ENCODE assay signal across 28 mouse cellular contexts in genomic region chr6:17385531-17385930, GRCm38 (mm10).
DNase-seq lines count a peak whose midpoint lies in the region; ATAC-seq and TF ChIP-seq lines count a peak whose summit lies in the region.
"Had no signal": no experiment of that assay in that cellular context is flagged by ENCODE, and none has a peak within 500 bp of the region (broad histone marks: within the 10 kb centered on the region; RNA-seq: fewer than 3 reads in every experiment).

No protein-coding gene starts in this region.

- no peaks in the 10 kb centered on the region for H3K79me3 ChIP-seq in C2C12 (ENCODE audit: low read depth)

- no peak for DNase-seq in kidney, postnatal 36 days
- no peak for DNase-seq in layer of hippocampus, adult 11-12 months (ENCODE audit: low spot score)
- DNase-seq: adrenal gland, adult 8-10 months; adrenal gland, postnatal 25 days; cerebellum, adult 18-20 months; cerebellum, adult 9-10 months; cerebellum, postnatal 14 days; gastrocnemius, postnatal 10 days; gastrocnemius, postnatal 36 days; heart, adult 11 months; heart, postnatal 10 days; heart, postnatal 36 days had no signal

- H3K4me1 ChIP-seq in intestine, embryonic 16.5 days (ENCODE audit: control insufficient read depth, insufficient read depth, low read length) = no peaks in the 10 kb centered on the region
- H3K4me1 ChIP-seq: embryonic facial prominence, embryonic 12.5 days; embryonic facial prominence, embryonic 15.5 days; forebrain, embryonic 12.5 days; forebrain, embryonic 15.5 days; heart, embryonic 12.5 days; heart, embryonic 15.5 days had no signal

- H3ac ChIP-seq in C2C12 (ENCODE audit: control insufficient read depth, insufficient read length, low read depth) = no peak overlapping the region

- no peak overlapping the region for H3K4me3 ChIP-seq in C2C12 (ENCODE audit: insufficient read depth, poor library complexity, severe bottlenecking)
- no peak overlapping the region for H3K4me3 ChIP-seq in intestine, embryonic 16.5 days (ENCODE audit: low read length)
- H3K4me3 ChIP-seq: embryonic facial prominence, embryonic 12.5 days; embryonic facial prominence, embryonic 15.5 days; forebrain, embryonic 12.5 days; forebrain, embryonic 15.5 days; heart, embryonic 12.5 days; heart, embryonic 15.5 days had no signal

- no peaks in the 10 kb centered on the region for H3K9me3 ChIP-seq in intestine, embryonic 16.5 days (ENCODE audit: control insufficient read depth, low read length)
- H3K9me3 ChIP-seq: embryonic facial prominence, embryonic 12.5 days; embryonic facial prominence, embryonic 15.5 days; forebrain, embryonic 12.5 days; forebrain, embryonic 15.5 days; G1E; heart, embryonic 12.5 days; heart, embryonic 15.5 days had no signal

- H3K27ac ChIP-seq in intestine, embryonic 16.5 days (ENCODE audit: low read length) = no peak overlapping the region
- H3K27ac ChIP-seq: embryonic facial prominence, embryonic 12.5 days; embryonic facial prominence, embryonic 15.5 days; forebrain, embryonic 12.5 days; forebrain, embryonic 15.5 days; heart, embryonic 15.5 days; hindbrain, embryonic 14.5 days; hindbrain, postnatal 0 days had no signal

- peak; percentile 83 for ATAC-seq in common myeloid progenitor, adult 5-6 weeks (replicated peaks; ENCODE audit: low read depth, poor library complexity, severe bottlenecking)
- peak; percentile 76 for ATAC-seq in megakaryocyte, adult 5-6 weeks (ENCODE audit: poor library complexity, severe bottlenecking)
- ATAC-seq in intestine, embryonic 16.5 days = no peak
- ATAC-seq: forebrain, embryonic 15.5 days; hindbrain, postnatal 0 days; inflammation-experienced regulatory T-cells, adult 6 months; intestine, postnatal 0 days had no signal

- no peaks in the 10 kb centered on the region for H3K79me2 ChIP-seq in C2C12 (ENCODE audit: control insufficient read depth, insufficient read depth)

- H3K36me3 ChIP-seq in C2C12 (ENCODE audit: control insufficient read depth, insufficient read depth) = no peaks in the 10 kb centered on the region
- no peaks in the 10 kb centered on the region for H3K36me3 ChIP-seq in intestine, embryonic 16.5 days (ENCODE audit: control insufficient read depth, insufficient read depth, low read length)
- H3K36me3 ChIP-seq: embryonic facial prominence, embryonic 12.5 days; embryonic facial prominence, embryonic 15.5 days; forebrain, embryonic 12.5 days; forebrain, embryonic 15.5 days; G1E; heart, embryonic 12.5 days; heart, embryonic 15.5 days had no signal

- H3K9ac ChIP-seq in intestine, embryonic 16.5 days (ENCODE audit: low read depth, low read length) = no peak overlapping the region
- H3K9ac ChIP-seq: embryonic facial prominence, embryonic 12.5 days; embryonic facial prominence, embryonic 15.5 days; forebrain, embryonic 12.5 days; forebrain, embryonic 15.5 days; heart, embryonic 12.5 days; heart, embryonic 15.5 days; hindbrain, embryonic 14.5 days had no signal

- WGBS in intestine, embryonic 16.5 days = 85% methylated on average over 5 of the region's 5 CpGs

- TF ChIP-seq CTCF in C2C12 (IDR thresholded peaks at IDR 0.05; ENCODE audit: control insufficient read depth, insufficient read depth, insufficient read length) = no peak

- no peak overlapping the region for H3K4me2 ChIP-seq in intestine, embryonic 16.5 days (ENCODE audit: low read depth, low read length)
- H3K4me2 ChIP-seq: embryonic facial prominence, embryonic 12.5 days; embryonic facial prominence, embryonic 15.5 days; forebrain, embryonic 12.5 days; forebrain, embryonic 15.5 days; heart, embryonic 12.5 days; heart, embryonic 15.5 days; hindbrain, embryonic 14.5 days had no signal

- no peaks in the 10 kb centered on the region for H3K27me3 ChIP-seq in C2C12 (ENCODE audit: control insufficient read depth, insufficient read depth, insufficient read length)
- H3K27me3 ChIP-seq in intestine, embryonic 16.5 days (replicated peaks; ENCODE audit: control insufficient read depth, insufficient read depth, low read length) = no peaks in the 10 kb centered on the region
- H3K27me3 ChIP-seq: CH12.LX; embryonic facial prominence, embryonic 12.5 days; embryonic facial prominence, embryonic 15.5 days; forebrain, embryonic 12.5 days; forebrain, embryonic 15.5 days; heart, embryonic 12.5 days; heart, embryonic 15.5 days had no signal

TF ChIP-seq in C2C12, 6 proteins besides CTCF, POLR2A, EP300 and RAD21:
- TF ChIP-seq MYOG (IDR thresholded peaks at IDR 0.05; ENCODE audit: control insufficient read depth, extremely low read depth, insufficient read length) = no peak
- TF ChIP-seq CEBPB (IDR thresholded peaks at IDR 0.05; ENCODE audit: low read depth) = peak; percentile 72
- no peak for TF ChIP-seq FOSL1 (IDR thresholded peaks at IDR 0.05; ENCODE audit: insufficient read depth, low read length, poor library complexity, severe bottlenecking)
- TF ChIP-seq MYOD1 (IDR thresholded peaks at IDR 0.05; ENCODE audit: control insufficient read depth, insufficient read length, low read depth) = no peak
